Mouse (Mus musculus): ENCODE measurements around the gene Zbtb49.

Zbtb49 gene

GRCm38 (mm10) chr5:38195941-38196340, 24.3 kb downstream of the Zbtb49 start:
- DNase-seq (ENCODE audit: low read depth, low spot score) = no peak

- DNase-seq (ENCODE audit: low read depth, low spot score) = no peak
Observed at GRCm38 (mm10) chr5:38194946-38195345, 25.3 kb downstream of the Zbtb49 start.

GRCm38 (mm10) chr5:38190907-38191306, 29.4 kb downstream of the Zbtb49 start:
- DNase-seq (ENCODE audit: low read depth, low spot score) = no peak

- DNase-seq (ENCODE audit: low read depth, low spot score) = peak; percentile 60
Observed at GRCm38 (mm10) chr5:38187006-38187405, 33.3 kb downstream of the Zbtb49 start.

- peak; percentile 69 for DNase-seq (ENCODE audit: low read depth, low spot score)
Observed at GRCm38 (mm10) chr5:38184688-38185285, 35.5 kb downstream of the Zbtb49 start.

- no peak for DNase-seq (ENCODE audit: low read depth, low spot score)
Observed at GRCm38 (mm10) chr5:38174256-38174912, 45.9 kb downstream of the Zbtb49 start.

GRCm38 (mm10) chr5:38173766-38174165, 46.5 kb downstream of the Zbtb49 start:
- peak; percentile 38 for DNase-seq (ENCODE audit: low read depth, low spot score)

GRCm38 (mm10) chr5:38168497-38168896, 51.8 kb downstream of the Zbtb49 start:
- DNase-seq (ENCODE audit: low read depth, low spot score) = no peak

GRCm38 (mm10) chr5:38159634-38160413, 60.4 kb downstream of the Zbtb49 start, which contains the start of gene Nsg1:
TSS of gene Nsg1 (minus strand) at chr5:38159907.
- DNase-seq (ENCODE audit: low read depth, low spot score) = no peak

- DNase-seq (ENCODE audit: low read depth, low spot score) = no peak
Observed at GRCm38 (mm10) chr5:38158947-38159633, 61.2 kb downstream of the Zbtb49 start.

GRCm38 (mm10) chr5:38158501-38158946, 61.7 kb downstream of the Zbtb49 start:
- DNase-seq (ENCODE audit: low read depth, low spot score) = no peak

GRCm38 (mm10) chr5:38157481-38158020, 62.7 kb downstream of the Zbtb49 start:
- DNase-seq (ENCODE audit: low read depth, low spot score) = no peak

GRCm38 (mm10) chr5:38153636-38154035, 66.6 kb downstream of the Zbtb49 start:
- DNase-seq (ENCODE audit: low read depth, low spot score) = no peak

- peak; percentile 32 for DNase-seq (ENCODE audit: low read depth, low spot score)
Observed at GRCm38 (mm10) chr5:38152201-38153108, 67.8 kb downstream of the Zbtb49 start.

GRCm38 (mm10) chr5:38151264-38151663, 69.0 kb downstream of the Zbtb49 start:
- DNase-seq (ENCODE audit: low read depth, low spot score) = peak; percentile 73

GRCm38 (mm10) chr5:38146524-38146923, 73.7 kb downstream of the Zbtb49 start:
- peak; percentile 68 for DNase-seq (ENCODE audit: low read depth, low spot score)

GRCm38 (mm10) chr5:38140893-38141292, 79.4 kb downstream of the Zbtb49 start:
- no peak for DNase-seq (ENCODE audit: low read depth, low spot score)
